Mouse (Mus musculus) brown adipose tissue, adult 24 weeks (tissue): ENCODE measurements at regions not wholly inside any gene's neighbourhood (a gene's known extent, or its start where the extent isn't known, plus 50 kb on each side); places are given as distances from the start of the nearest gene placed in this dataset.

Experiments used
- H3K27ac ChIP-seq: fragments of 200-500 bp; replicated peaks from 2 replicates; pipeline ENCODE4 v1.5.1; 2012; ENCODE audit warnings: low read depth, mild to moderate bottlenecking, low read length
- H3K4me1 ChIP-seq: fragments of 200-500 bp; 2 replicates; pipeline ENCODE4 v1.6.1; 2012; ENCODE audit warnings: low read length, mixed read lengths; ENCODE audit not compliant: control insufficient read depth, insufficient read depth, insufficient read length
- H3K4me3 ChIP-seq: fragments of 200-500 bp; 2 replicates; pipeline ENCODE4 v1.5.1; 2012; ENCODE audit warnings: low read depth, mild to moderate bottlenecking, low read length, moderate library complexity; ENCODE audit not compliant: insufficient read depth

GRCm38 (mm10) chr1:185068136-185068535 lies 68.8 kb upstream of the Mark1 start:
- Histone ChIP-seq H3K4me3 (no peak overlapping the region), H3K27ac (no peak overlapping the region), H3K4me1 (no peaks in the 10 kb centered on the region)

GRCm38 (mm10) chr1:185067661-185068060 lies 68.3 kb upstream of the Mark1 start:
- Histone ChIP-seq H3K27ac (no peak overlapping the region), H3K4me3 (no peak overlapping the region), H3K4me1 (no peaks in the 10 kb centered on the region)

- no peak overlapping the region for H3K27ac ChIP-seq
- no peaks in the 10 kb centered on the region for H3K4me1 ChIP-seq
- no peak overlapping the region for H3K4me3 ChIP-seq
These were observed 65.7 kb upstream of the Mark1 start for GRCm38 (mm10) chr1:185065056-185065455.

GRCm38 (mm10) chr1:185062103-185062502 lies 62.7 kb upstream of the Mark1 start:
- no peak overlapping the region for H3K4me3 ChIP-seq
- no peaks in the 10 kb centered on the region for H3K4me1 ChIP-seq
- no peak overlapping the region for H3K27ac ChIP-seq

GRCm38 (mm10) chr1:185057443-185057842 lies 58.1 kb upstream of the Mark1 start:
- Histone ChIP-seq H3K27ac (no peak overlapping the region), H3K4me3 (no peak overlapping the region)

GRCm38 (mm10) chr1:185052700-185053099 lies 53.3 kb upstream of the Mark1 start:
- Histone ChIP-seq H3K27ac (no peak overlapping the region), H3K4me1 (peaks cover 9% of the 10 kb centered on the region)

More at GRCm38 (mm10) chr1:185057443-185057842, 58.1 kb upstream of the Mark1 start:
- H3K4me1 ChIP-seq, result no peaks in the 10 kb centered on the region

GRCm38 (mm10) chr1:185049980-185050379 lies 50.6 kb upstream of the Mark1 start:
- H3K4me1 ChIP-seq, result peaks cover 9% of the 10 kb centered on the region
- H3K27ac ChIP-seq, result peak overlapping the region; percentile 59
- no peak overlapping the region for H3K4me3 ChIP-seq

More at GRCm38 (mm10) chr1:185052700-185053099, 53.3 kb upstream of the Mark1 start:
- no peak overlapping the region for H3K4me3 ChIP-seq
